Mouse (Mus musculus) forebrain, embryonic 16.5 days (tissue): Measurements from ENCODE around the gene Ush2a. TPM values are rescaled to one million over a fixed set of nuclear protein-coding genes. Genes with fewer than 3 reads are reported as not detected.
A peak's percentile ranks its signal among the peaks of the same experiment; 100 is the strongest.

Experiments used
- ATAC-seq: fragments of 200-750 bp; cut with Nextera tagmentation; 2 replicates; pipeline ENCODE4 v1.8.0; 2017; ENCODE audit warnings: mild to moderate bottlenecking, moderate library complexity
- H3K27ac ChIP-seq: fragments of 300-500 bp; sonication (generic); 2 replicates; pipeline ENCODE4 v1.5.1; 2014; ENCODE audit warnings: low read length, control low read depth
- H3K27me3 ChIP-seq: fragments of 300-500 bp; sonication (generic); replicated peaks from 2 replicates; pipeline ENCODE4 v1.6.1; 2014; ENCODE audit warnings: low read length; ENCODE audit not compliant: control insufficient read depth, insufficient read depth
- H3K36me3 ChIP-seq: fragments of 300-500 bp; sonication (generic); 2 replicates; pipeline ENCODE4 v1.6.1; 2014; ENCODE audit not compliant: control insufficient read depth, insufficient read depth
- H3K4me1 ChIP-seq: fragments of 300-500 bp; sonication (generic); replicated peaks from 2 replicates; pipeline ENCODE4 v1.6.1; 2014; ENCODE audit warnings: low read length; ENCODE audit not compliant: control insufficient read depth, insufficient read depth
- H3K4me2 ChIP-seq: fragments of 300-500 bp; sonication (generic); 2 replicates; pipeline ENCODE4 v1.6.1; 2014; ENCODE audit warnings: mild to moderate bottlenecking, low read length, control low read depth
- H3K4me3 ChIP-seq: fragments of 300-500 bp; sonication (generic); replicated peaks from 2 replicates; pipeline ENCODE4 v1.5.1; 2014; ENCODE audit warnings: mild to moderate bottlenecking, low read length, control low read depth
- H3K9ac ChIP-seq: fragments of 300-500 bp; sonication (generic); replicated peaks from 2 replicates; pipeline ENCODE4 v1.6.1; 2014; ENCODE audit warnings: low read depth, low read length, control low read depth
- H3K9me3 ChIP-seq: fragments of 300-500 bp; sonication (generic); 2 replicates; pipeline ENCODE4 v1.6.1; 2016; ENCODE audit warnings: low read length; ENCODE audit not compliant: control insufficient read depth
- WGBS: fragments of 180-500 bp; shearing (Covaris S2); extraction: QIAGEN DNeasy Blood & Tissue Kit; methylation state at CpG from one replicate; pipeline ENCODE4 v1.1.7; 2014; 5-methylcytosine and 5-hydroxymethylcytosine counted together
- polyA plus RNA-seq: library from polyadenylated mRNA; unstranded; fragments of >200 nt; fragmentation: Nextera tagmentation; extraction: Ambion mirVana; gene quantifications from 2 replicates; pipeline ENCODE4 v1.2.1, GENCODE M21; 2015

The Ush2a gene
- polyA plus RNA-seq, 1 experiment from 2014 or later, result 0.32 TPM

DNA sequence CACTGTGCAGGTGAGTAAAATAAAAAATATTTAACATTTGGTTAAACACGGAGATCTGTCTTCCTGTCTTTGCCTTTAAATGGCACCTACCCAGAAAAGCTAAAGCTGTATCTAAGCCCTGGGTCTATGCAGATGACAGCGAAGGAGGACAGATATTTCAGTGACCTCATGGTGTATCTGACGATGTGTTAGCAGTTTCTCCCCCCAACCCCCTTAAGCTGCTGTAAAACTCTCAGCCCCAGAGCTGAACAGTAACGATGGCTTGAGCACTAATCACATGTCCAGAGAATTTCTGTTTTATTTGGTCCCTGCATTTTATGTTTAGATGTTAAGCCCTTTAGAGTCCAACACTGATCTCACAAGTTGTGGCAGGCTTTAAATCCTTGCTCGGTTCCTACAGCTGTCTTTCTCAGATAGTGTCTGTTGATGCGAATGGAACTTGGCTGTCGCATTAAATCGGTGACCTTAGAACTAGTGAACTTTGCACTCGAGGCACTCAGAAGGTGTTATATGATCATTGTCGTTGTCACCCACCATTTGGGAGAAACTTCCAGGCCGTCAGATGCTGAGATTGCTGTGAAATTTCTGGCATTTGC is 5.4 kb downstream of the Ush2a start:
- Histone ChIP-seq H3K9ac (no peak overlapping the region), H3K4me3 (no peak overlapping the region), H3K9me3 (no peaks in the 10 kb centered on the region), H3K36me3 (no peaks in the 10 kb centered on the region), H3K4me1 (peaks cover 4% of the 10 kb centered on the region; the same call in 1 of the 2 replicates), H3K27ac (no peak overlapping the region), H3K4me2 (no peak overlapping the region), H3K27me3 (0 out of 2 replicates have a peak, but pooled peaks cover 4% of the 10 kb centered on the region)
- ATAC-seq, result no peak
- WGBS, result 75% methylated on average over 11 of the region's 11 CpGs

DNA sequence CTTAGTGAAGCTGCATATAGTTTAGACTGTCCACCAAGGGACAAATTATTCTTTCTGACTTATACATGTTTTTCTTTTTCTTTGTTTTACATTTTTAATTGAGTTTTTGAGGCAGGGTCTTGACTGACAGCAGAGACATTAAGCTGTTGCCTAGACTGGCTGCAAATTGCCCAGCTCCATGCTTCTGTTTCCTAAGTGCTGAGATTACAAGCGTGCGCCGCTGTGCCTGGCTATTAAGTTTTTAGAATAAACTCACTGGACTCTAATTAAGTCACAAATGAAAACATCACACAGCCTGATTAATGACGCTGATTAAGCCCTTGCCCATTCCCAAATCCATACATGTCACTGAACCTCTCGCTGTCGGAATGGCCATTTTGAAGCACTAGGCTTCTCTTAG is 7.2 kb downstream of the Ush2a start:
- Histone ChIP-seq H3K4me2 (no peak overlapping the region), H3K4me3 (no peak overlapping the region), H3K36me3 (no peaks in the 10 kb centered on the region), H3K27me3 (0 out of 2 replicates have a peak, but pooled peaks cover 4% of the 10 kb centered on the region), H3K9ac (no peak overlapping the region), H3K9me3 (no peaks in the 10 kb centered on the region), H3K27ac (no peak overlapping the region), H3K4me1 (0 out of 2 replicates have a peak, but pooled peaks cover 2% of the 10 kb centered on the region)
- peak; percentile 43; the same call in 1 of the 2 replicates for ATAC-seq
- 9% methylated on average over 6 of the region's 6 CpGs for WGBS

GRCm38 (mm10) chr1:188313303-188313702 is 51.5 kb downstream of the Ush2a start:
- Histone ChIP-seq H3K27me3 (no peaks in the 10 kb centered on the region), H3K36me3 (no peaks in the 10 kb centered on the region), H3K4me3 (no peak overlapping the region), H3K9ac (no peak overlapping the region), H3K9me3 (no peaks in the 10 kb centered on the region), H3K27ac (no peak overlapping the region), H3K4me2 (no peak overlapping the region), H3K4me1 (no peaks in the 10 kb centered on the region)
- ATAC-seq, result no peak
- 91% methylated on average over 7 of the region's 7 CpGs for WGBS

DNA sequence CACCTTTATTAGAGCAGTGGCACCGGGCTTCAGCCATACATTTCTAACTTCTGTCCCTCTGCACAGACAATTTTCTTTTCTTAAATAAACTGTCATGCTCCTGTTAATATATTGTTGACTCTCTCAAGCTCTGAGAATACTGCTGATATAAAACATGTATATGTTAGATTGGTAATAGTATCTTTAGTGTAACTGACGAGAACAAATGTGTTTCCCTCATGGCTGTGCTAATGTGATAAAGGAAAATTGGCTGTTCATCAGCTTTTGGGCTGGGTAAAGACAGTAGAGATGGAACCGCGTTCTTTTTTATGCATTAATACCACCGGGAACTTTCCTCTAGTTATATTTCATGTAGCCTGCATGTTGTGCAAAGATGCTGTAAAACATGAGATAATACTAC is 54.8 kb downstream of the Ush2a start:
- H3K4me1 ChIP-seq, result no peaks in the 10 kb centered on the region
- no peak overlapping the region for H3K4me3 ChIP-seq
- H3K27me3 ChIP-seq, result no peaks in the 10 kb centered on the region
- H3K4me2 ChIP-seq, result no peak overlapping the region
- WGBS, result 87% methylated on average over 5 of the region's 5 CpGs
- no peaks in the 10 kb centered on the region for H3K9me3 ChIP-seq
- ATAC-seq, result no peak
- no peak overlapping the region for H3K27ac ChIP-seq
- H3K9ac ChIP-seq, result no peak overlapping the region
- no peaks in the 10 kb centered on the region for H3K36me3 ChIP-seq

GRCm38 (mm10) chr1:188320204-188320603 is 58.4 kb downstream of the Ush2a start:
- Histone ChIP-seq H3K4me3 (no peak overlapping the region), H3K9me3 (no peaks in the 10 kb centered on the region), H3K27ac (no peak overlapping the region), H3K4me1 (no peaks in the 10 kb centered on the region), H3K4me2 (no peak overlapping the region), H3K36me3 (no peaks in the 10 kb centered on the region), H3K27me3 (no peaks in the 10 kb centered on the region), H3K9ac (no peak overlapping the region)
- no peak for ATAC-seq
- WGBS, result 85% methylated on average over 4 of the region's 4 CpGs

DNA sequence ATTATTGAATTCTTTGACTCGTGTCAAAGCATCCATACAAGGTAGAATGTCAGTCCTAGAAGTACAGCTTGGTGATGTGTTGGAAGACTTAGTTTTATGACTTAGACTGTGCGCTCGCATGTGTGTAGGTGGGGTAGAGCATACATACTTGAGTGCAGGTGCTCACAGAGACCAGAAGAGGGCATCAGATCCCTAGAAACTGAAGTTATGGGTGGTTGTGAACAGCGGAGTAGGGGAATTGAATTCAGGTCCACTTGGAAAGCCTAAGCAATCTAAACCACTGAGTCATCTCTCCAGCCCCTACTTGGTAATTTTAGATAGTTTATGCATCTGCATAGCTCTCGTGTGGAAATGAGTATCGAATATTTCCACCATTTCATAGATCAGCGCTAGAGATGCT is 59.7 kb downstream of the Ush2a start:
- no peaks in the 10 kb centered on the region for H3K4me1 ChIP-seq
- H3K9me3 ChIP-seq, result no peaks in the 10 kb centered on the region
- no peaks in the 10 kb centered on the region for H3K27me3 ChIP-seq
- no peak overlapping the region for H3K9ac ChIP-seq
- no peaks in the 10 kb centered on the region for H3K36me3 ChIP-seq
- no peak overlapping the region for H3K27ac ChIP-seq
- no peak for ATAC-seq
- H3K4me2 ChIP-seq, result no peak overlapping the region
- WGBS, result 87% methylated on average over 7 of the region's 7 CpGs
- no peak overlapping the region for H3K4me3 ChIP-seq

GRCm38 (mm10) chr1:188330406-188330805 is 68.6 kb downstream of the Ush2a start:
- Histone ChIP-seq H3K4me2 (no peak overlapping the region), H3K4me3 (no peak overlapping the region), H3K4me1 (0 out of 2 replicates have a peak, but pooled peaks cover 2% of the 10 kb centered on the region), H3K9me3 (0 out of 2 replicates have a peak, but pooled peaks cover 2% of the 10 kb centered on the region), H3K36me3 (no peaks in the 10 kb centered on the region), H3K27ac (no peak overlapping the region), H3K9ac (no peak overlapping the region), H3K27me3 (no peaks in the 10 kb centered on the region)
- WGBS, result 88% methylated on average over 2 of the region's 2 CpGs
- ATAC-seq, result no peak

DNA sequence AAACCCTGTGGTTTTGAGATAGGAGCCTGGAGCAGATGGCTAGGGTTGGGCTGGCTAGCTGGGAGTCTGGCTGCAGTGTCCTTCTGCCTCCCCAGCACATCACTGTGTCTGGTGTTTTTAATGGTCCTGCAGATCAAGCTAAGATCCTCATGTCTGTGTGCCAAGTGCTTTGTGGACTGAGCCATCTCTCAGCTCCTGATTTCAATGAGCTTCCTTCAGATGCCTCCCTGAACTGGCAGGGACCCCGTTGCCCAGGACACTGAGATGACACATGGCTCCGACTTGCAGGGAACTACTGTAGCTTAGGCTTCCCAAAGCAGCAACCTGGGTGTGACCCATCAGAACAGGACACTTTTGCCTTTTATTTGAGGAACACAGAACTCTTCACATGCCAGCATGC is 72.1 kb downstream of the Ush2a start:
- H3K9ac ChIP-seq, result no peak overlapping the region
- no peak for ATAC-seq
- 0 out of 2 replicates have a peak, but pooled peaks cover 2% of the 10 kb centered on the region for H3K4me1 ChIP-seq
- WGBS, result 68% methylated on average over 2 of the region's 2 CpGs
- H3K27me3 ChIP-seq, result no peaks in the 10 kb centered on the region
- no peak overlapping the region for H3K27ac ChIP-seq
- no peaks in the 10 kb centered on the region for H3K36me3 ChIP-seq
- H3K9me3 ChIP-seq, result 0 out of 2 replicates have a peak, but pooled peaks cover 2% of the 10 kb centered on the region
- H3K4me2 ChIP-seq, result no peak overlapping the region
- no peak overlapping the region for H3K4me3 ChIP-seq

DNA sequence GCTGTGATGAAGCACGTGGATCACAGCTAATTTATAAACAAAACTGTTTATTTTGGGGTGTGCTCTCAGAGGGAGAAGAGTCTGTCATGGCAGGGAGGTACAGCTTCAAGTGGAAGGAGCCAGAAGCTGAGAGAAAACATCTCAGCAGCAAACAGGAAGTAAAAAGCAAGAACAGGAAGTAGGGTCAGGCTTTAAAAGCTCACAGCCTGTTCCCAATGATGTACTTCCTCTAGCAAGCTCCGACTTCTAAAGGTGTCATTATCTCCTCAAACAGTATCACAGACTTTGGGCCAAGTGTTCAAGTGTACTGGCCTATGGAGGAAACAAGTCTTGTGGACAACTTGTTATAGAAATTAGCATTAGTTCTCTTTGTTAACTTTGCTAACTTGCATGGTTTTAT is 85.9 kb downstream of the Ush2a start:
- Histone ChIP-seq H3K27me3 (no peaks in the 10 kb centered on the region), H3K4me3 (no peak overlapping the region), H3K36me3 (no peaks in the 10 kb centered on the region), H3K9ac (no peak overlapping the region), H3K4me1 (no peaks in the 10 kb centered on the region), H3K4me2 (no peak overlapping the region), H3K27ac (no peak overlapping the region), H3K9me3 (peaks cover 4% of the 10 kb centered on the region; the same call in 1 of the 2 replicates)
- ATAC-seq, result no peak
- WGBS, result 71% methylated on average over 2 of the region's 2 CpGs

DNA sequence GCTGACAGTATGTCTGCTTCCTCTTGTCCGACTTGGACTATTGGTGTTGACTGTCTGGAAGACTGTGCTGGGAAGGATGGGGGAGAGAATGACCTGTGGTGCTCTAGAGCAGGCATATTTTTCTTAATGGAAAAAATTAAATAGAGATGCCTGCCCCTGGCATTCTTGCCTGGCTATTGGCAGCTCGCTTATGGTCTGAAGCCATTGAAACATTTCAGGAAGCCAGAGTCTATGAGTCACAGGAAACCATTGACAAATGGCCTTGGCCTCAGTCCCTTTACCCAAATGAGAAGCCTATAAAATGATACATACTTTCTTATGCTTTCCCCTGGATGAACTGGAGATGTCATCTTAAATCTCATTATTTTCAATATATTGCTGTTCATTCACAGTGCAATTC is 92.9 kb downstream of the Ush2a start:
- Histone ChIP-seq H3K9ac (no peak overlapping the region), H3K4me1 (no peaks in the 10 kb centered on the region), H3K36me3 (no peaks in the 10 kb centered on the region), H3K27me3 (no peaks in the 10 kb centered on the region), H3K9me3 (peaks cover 4% of the 10 kb centered on the region; the same call in 1 of the 2 replicates), H3K4me3 (no peak overlapping the region), H3K27ac (no peak overlapping the region), H3K4me2 (no peak overlapping the region)
- 94% methylated on average over 2 of the region's 2 CpGs for WGBS
- ATAC-seq, result no peak
